Mouse (Mus musculus) liver, postnatal 0 days (tissue): ENCODE data around the gene Prnd.

ENCODE experiments used
- CTCF ChIP-seq: sonication (generic); IDR thresholded peaks from 2 replicates; pipeline ENCODE4 v1.5.1; 2016; ENCODE audit warnings: antibody characterized with exemption, low read depth
- EP300 ChIP-seq: IDR thresholded peaks from 2 replicates; pipeline ENCODE4 v1.6.1; 2016; ENCODE audit warnings: antibody characterized with exemption, low read depth, mild to moderate bottlenecking

DNA sequence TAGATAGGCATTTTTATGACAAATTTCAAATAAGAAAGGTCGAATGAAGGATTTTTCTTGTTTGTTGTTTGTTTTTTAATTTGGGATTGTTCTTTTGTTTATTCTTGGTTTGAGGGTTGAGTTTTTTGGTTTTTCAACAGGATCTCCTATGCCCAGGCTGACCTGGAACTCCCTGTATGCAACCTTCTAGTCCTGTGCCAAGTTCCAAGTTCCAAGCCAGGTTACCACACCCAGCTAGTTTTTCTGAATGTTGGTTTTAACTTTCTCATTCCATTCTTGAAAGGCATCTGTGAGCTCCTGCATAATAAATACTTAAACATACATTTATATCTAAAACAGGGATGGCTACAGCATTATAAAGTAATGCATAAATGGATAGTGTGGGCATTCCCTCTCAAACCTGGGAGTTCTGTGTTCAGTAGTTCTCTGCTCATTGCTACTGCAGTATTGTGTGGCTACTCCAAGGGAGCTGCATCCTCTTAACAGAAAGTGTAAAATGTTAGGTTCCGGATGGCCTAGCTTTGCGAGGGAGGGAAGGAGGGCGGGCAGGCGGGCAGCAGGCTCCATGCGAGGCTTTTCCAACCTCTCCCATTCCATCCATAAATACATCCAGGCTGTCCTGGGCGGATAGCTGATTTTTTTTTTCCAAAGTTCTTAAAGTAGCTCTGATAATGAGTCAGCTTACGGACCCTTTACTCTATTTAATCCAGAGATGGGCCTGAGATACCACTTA, 38.0 kb upstream of the Prnd start:
- TF ChIP-seq CTCF (no peak), EP300 (no peak)
